Mouse (Mus musculus) forebrain, embryonic 15.5 days (tissue): ENCODE measurements around the gene 1700029H14Rik. TPM values are rescaled to one million over a fixed set of nuclear protein-coding genes. Genes with fewer than 3 reads are reported as not detected.

ENCODE experiments used
- ATAC-seq: fragments of 200-750 bp; cut with Nextera tagmentation; replicated peaks from 2 replicates; pipeline ENCODE4 v1.8.0; 2017; ENCODE audit warnings: mild to moderate bottlenecking, moderate TSS enrichment, moderate library complexity
- H3K27ac ChIP-seq: fragments of 300-500 bp; sonication (generic); replicated peaks from 2 replicates; pipeline ENCODE4 v1.5.1; 2015; ENCODE audit warnings: mild to moderate bottlenecking, inconsistent platforms
- H3K27me3 ChIP-seq: fragments of 300-500 bp; sonication (generic); 2 replicates; pipeline ENCODE4 v1.6.1; 2015; ENCODE audit warnings: inconsistent platforms
- H3K36me3 ChIP-seq: fragments of 300-500 bp; sonication (generic); 2 replicates; pipeline ENCODE4 v1.6.1; 2015; ENCODE audit warnings: mild to moderate bottlenecking, inconsistent platforms
- H3K4me1 ChIP-seq: fragments of 300-500 bp; sonication (generic); 2 replicates; pipeline ENCODE4 v1.6.1; 2015; ENCODE audit warnings: inconsistent platforms
- H3K4me2 ChIP-seq: fragments of 300-500 bp; sonication (generic); replicated peaks from 2 replicates; pipeline ENCODE4 v1.6.1; 2015; ENCODE audit warnings: mild to moderate bottlenecking, inconsistent platforms
- H3K4me3 ChIP-seq: fragments of 300-500 bp; sonication (generic); 2 replicates; pipeline ENCODE4 v1.5.1; 2015; ENCODE audit warnings: mild to moderate bottlenecking, inconsistent platforms
- H3K9ac ChIP-seq: fragments of 300-500 bp; sonication (generic); replicated peaks from 2 replicates; pipeline ENCODE4 v1.6.1; 2015; ENCODE audit warnings: mild to moderate bottlenecking, inconsistent platforms
- H3K9me3 ChIP-seq: fragments of 300-500 bp; sonication (generic); 2 replicates; pipeline ENCODE4 v1.6.1; 2016; ENCODE audit warnings: inconsistent platforms
- WGBS: fragments of 180-500 bp; shearing (Covaris S2); methylation state at CpG from one replicate; pipeline ENCODE4 v1.1.7; 2015; ENCODE audit warnings: mixed read lengths; 5-methylcytosine and 5-hydroxymethylcytosine counted together
- polyA plus RNA-seq: library from polyadenylated mRNA; unstranded; fragments of >200 nt; fragmentation: Nextera tagmentation; extraction: Ambion mirVana; gene quantifications from 2 replicates; pipeline ENCODE4 v1.2.1, GENCODE M21; 2015

1700029H14Rik gene
- polyA plus RNA-seq, 1 experiment from 2014 or later: not detected

DNA sequence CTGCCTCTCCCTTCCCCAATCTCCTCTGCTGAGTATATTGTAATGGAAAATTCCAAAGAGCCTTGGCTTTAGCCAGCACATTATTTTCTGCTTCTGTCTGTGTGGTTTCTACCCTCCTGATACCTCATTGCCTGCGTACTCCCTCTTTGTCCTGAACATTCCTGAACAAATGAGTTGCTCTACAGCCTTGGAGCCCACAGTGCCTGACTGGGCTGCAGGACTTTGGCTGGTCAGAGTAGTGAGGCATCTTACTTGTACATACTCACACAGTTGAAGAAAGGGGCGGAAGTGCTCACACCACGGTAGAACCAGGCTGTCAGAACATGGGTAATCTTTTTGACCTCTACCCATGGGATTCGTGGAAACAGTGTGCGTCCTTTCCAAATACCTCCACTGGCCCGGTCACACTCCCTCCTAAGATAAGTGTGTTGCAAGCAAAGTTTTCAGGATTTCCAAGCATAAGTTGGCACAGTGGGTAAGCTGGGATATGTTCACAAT lies 44.9 kb downstream of the 1700029H14Rik start:
- Histone ChIP-seq H3K9me3 (no peaks in the 10 kb centered on the region), H3K9ac (no peak overlapping the region), H3K4me2 (no peak overlapping the region), H3K36me3 (no peaks in the 10 kb centered on the region), H3K27ac (no peak overlapping the region), H3K27me3 (no peaks in the 10 kb centered on the region), H3K4me3 (no peak overlapping the region), H3K4me1 (no peaks in the 10 kb centered on the region)
- 89% methylated on average over 6 of the region's 6 CpGs for WGBS
- no peak for ATAC-seq

GRCm38 (mm10) chr8:13516728-13517127 lies 45.5 kb downstream of the 1700029H14Rik start:
- Histone ChIP-seq H3K36me3 (no peaks in the 10 kb centered on the region), H3K27ac (no peak overlapping the region), H3K9me3 (no peaks in the 10 kb centered on the region), H3K9ac (no peak overlapping the region), H3K4me3 (no peak overlapping the region), H3K27me3 (no peaks in the 10 kb centered on the region), H3K4me2 (no peak overlapping the region), H3K4me1 (no peaks in the 10 kb centered on the region)
- WGBS: 81% methylated on average over 5 of the region's 5 CpGs
- ATAC-seq: no peak

DNA sequence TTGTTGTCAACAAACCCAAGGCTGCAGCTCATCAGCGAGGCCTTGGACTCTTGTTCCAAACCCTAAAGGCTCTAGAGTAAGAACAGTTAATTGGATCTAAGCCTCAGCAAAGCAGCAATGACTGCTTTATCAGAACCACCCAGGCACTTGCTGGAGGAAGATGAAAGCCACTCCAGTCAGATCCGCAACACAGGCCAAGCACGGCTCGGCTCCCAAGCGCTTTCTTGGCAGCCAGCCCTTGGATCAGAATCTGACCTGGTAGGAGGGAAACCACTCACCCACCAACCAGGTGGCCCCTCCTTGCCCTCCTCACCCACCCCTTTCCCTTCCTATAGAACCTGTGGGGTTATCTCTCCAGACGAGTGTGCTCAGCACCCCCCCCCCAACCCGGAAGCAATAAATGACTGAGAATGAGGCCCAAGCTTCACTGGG lies 46.2 kb downstream of the 1700029H14Rik start:
- H3K27me3 ChIP-seq: no peaks in the 10 kb centered on the region
- no peaks in the 10 kb centered on the region for H3K36me3 ChIP-seq
- no peak overlapping the region for H3K4me2 ChIP-seq
- no peak overlapping the region for H3K27ac ChIP-seq
- H3K9me3 ChIP-seq: no peaks in the 10 kb centered on the region
- WGBS: 53% methylated on average over 7 of the region's 7 CpGs
- no peaks in the 10 kb centered on the region for H3K4me1 ChIP-seq
- no peak overlapping the region for H3K9ac ChIP-seq
- no peak overlapping the region for H3K4me3 ChIP-seq
- no peak for ATAC-seq

- Histone ChIP-seq H3K4me2 (no peak overlapping the region), H3K9me3 (no peaks in the 10 kb centered on the region), H3K27ac (no peak overlapping the region), H3K9ac (no peak overlapping the region), H3K36me3 (no peaks in the 10 kb centered on the region), H3K4me1 (no peaks in the 10 kb centered on the region), H3K4me3 (no peak overlapping the region), H3K27me3 (no peaks in the 10 kb centered on the region)
- 70% methylated on average over 5 of the region's 5 CpGs for WGBS
- no peak for ATAC-seq
These were observed 48.5 kb downstream of the 1700029H14Rik start for GRCm38 (mm10) chr8:13513556-13514370.

GRCm38 (mm10) chr8:13512677-13513076 lies 49.6 kb downstream of the 1700029H14Rik start:
- WGBS: 66% methylated on average over 6 of the region's 6 CpGs
- Histone ChIP-seq H3K9ac (no peak overlapping the region), H3K27ac (no peak overlapping the region), H3K4me2 (no peak overlapping the region), H3K4me3 (no peak overlapping the region), H3K4me1 (no peaks in the 10 kb centered on the region), H3K27me3 (no peaks in the 10 kb centered on the region), H3K9me3 (no peaks in the 10 kb centered on the region), H3K36me3 (no peaks in the 10 kb centered on the region)
- ATAC-seq: no peak

DNA sequence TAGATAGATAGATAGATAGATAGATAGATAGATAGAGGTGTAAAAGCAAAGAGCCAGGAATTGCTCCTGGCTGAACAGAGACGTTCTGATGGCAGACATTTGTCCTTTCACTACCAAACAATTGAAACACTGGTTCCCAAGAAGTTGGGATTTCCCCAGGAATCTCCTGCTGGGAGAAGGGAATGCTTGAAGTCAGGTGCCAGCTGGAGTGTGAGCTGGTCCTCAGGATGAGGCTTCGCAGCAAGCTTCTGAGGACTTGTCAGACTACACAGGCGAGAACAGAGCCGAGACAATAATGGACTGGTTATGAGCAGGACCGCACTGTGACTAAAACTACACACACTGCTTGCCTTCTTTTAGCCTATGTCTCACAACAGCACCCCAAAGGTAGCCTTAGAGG lies 50.2 kb downstream of the 1700029H14Rik start:
- no peak overlapping the region for H3K27ac ChIP-seq
- no peaks in the 10 kb centered on the region for H3K4me1 ChIP-seq
- no peak for ATAC-seq
- no peak overlapping the region for H3K4me3 ChIP-seq
- H3K27me3 ChIP-seq: no peaks in the 10 kb centered on the region
- H3K9ac ChIP-seq: no peak overlapping the region
- H3K9me3 ChIP-seq: no peaks in the 10 kb centered on the region
- WGBS: 74% methylated on average over 5 of the region's 5 CpGs
- H3K4me2 ChIP-seq: no peak overlapping the region
- no peaks in the 10 kb centered on the region for H3K36me3 ChIP-seq

GRCm38 (mm10) chr8:13507284-13507937 lies 54.9 kb downstream of the 1700029H14Rik start:
- ATAC-seq: no peak
- Histone ChIP-seq H3K4me2 (no peak overlapping the region), H3K9me3 (no peaks in the 10 kb centered on the region), H3K9ac (no peak overlapping the region), H3K27ac (no peak overlapping the region), H3K27me3 (no peaks in the 10 kb centered on the region), H3K36me3 (no peaks in the 10 kb centered on the region), H3K4me3 (no peak overlapping the region), H3K4me1 (no peaks in the 10 kb centered on the region)
- 93% methylated on average over 3 of the region's 3 CpGs for WGBS

GRCm38 (mm10) chr8:13506849-13507248 lies 55.4 kb downstream of the 1700029H14Rik start:
- H3K27ac ChIP-seq: no peak overlapping the region
- no peaks in the 10 kb centered on the region for H3K36me3 ChIP-seq
- no peak for ATAC-seq
- no peaks in the 10 kb centered on the region for H3K4me1 ChIP-seq
- WGBS: 45% methylated on average over 4 of the region's 4 CpGs
- H3K4me2 ChIP-seq: no peak overlapping the region
- no peak overlapping the region for H3K4me3 ChIP-seq
- no peaks in the 10 kb centered on the region for H3K27me3 ChIP-seq
- H3K9ac ChIP-seq: no peak overlapping the region
- no peaks in the 10 kb centered on the region for H3K9me3 ChIP-seq

DNA sequence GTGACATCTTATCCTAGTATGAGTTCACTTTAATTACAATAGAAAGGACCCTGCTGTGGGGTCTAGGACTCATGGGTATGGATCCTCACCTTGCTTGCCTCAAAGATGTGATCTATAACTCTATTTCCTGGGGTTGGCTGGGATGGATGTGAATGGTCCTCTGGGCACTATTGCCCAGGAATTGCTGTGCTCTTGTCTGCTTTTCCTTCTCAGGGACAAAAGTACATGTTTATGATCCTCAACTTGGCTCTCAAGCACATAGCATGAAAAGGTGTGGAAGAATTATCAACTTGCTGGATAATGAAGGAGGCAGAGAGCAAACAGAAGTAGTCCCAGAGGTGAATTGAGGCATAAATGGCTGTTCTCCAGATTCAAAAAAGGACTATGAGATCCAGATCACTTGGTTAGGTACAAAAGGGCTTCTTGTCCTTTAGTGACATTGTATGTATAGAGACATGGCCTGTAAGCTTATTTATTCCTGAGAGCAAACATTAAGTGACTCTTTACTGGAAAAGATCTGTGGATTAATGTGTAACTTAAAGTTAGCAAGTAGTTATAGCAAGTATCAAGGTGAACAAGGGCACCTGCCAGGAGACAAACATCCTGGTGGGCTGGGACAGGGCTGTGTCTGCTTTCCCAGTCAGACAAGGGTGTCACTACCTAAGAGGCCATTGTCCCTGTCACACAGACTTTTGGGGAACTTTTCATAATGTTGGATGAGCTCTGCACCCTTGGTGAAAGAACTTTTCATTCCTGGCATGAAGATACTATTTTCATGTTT lies 57.2 kb downstream of the 1700029H14Rik start:
- H3K9me3 ChIP-seq: no peaks in the 10 kb centered on the region
- ATAC-seq: no peak
- no peak overlapping the region for H3K4me3 ChIP-seq
- H3K36me3 ChIP-seq: no peaks in the 10 kb centered on the region
- H3K4me1 ChIP-seq: no peaks in the 10 kb centered on the region
- no peak overlapping the region for H3K4me2 ChIP-seq
- no peak overlapping the region for H3K9ac ChIP-seq
- H3K27me3 ChIP-seq: no peaks in the 10 kb centered on the region
- H3K27ac ChIP-seq: no peak overlapping the region

- no peak overlapping the region for H3K4me2 ChIP-seq
- no peak overlapping the region for H3K4me3 ChIP-seq
- ATAC-seq: no peak
- no peaks in the 10 kb centered on the region for H3K36me3 ChIP-seq
- H3K4me1 ChIP-seq: no peaks in the 10 kb centered on the region
- H3K27me3 ChIP-seq: no peaks in the 10 kb centered on the region
- WGBS: 85% methylated on average over 8 of the region's 8 CpGs
- H3K27ac ChIP-seq: no peak overlapping the region
- H3K9me3 ChIP-seq: no peaks in the 10 kb centered on the region
- no peak overlapping the region for H3K9ac ChIP-seq
These were observed 58.2 kb downstream of the 1700029H14Rik start for GRCm38 (mm10) chr8:13503936-13504606.

GRCm38 (mm10) chr8:13501221-13501620 lies 61.0 kb downstream of the 1700029H14Rik start:
- Histone ChIP-seq H3K9me3 (no peaks in the 10 kb centered on the region), H3K27ac (no peak overlapping the region), H3K36me3 (no peaks in the 10 kb centered on the region), H3K9ac (no peak overlapping the region), H3K4me2 (no peak overlapping the region), H3K27me3 (no peaks in the 10 kb centered on the region), H3K4me3 (no peak overlapping the region), H3K4me1 (no peaks in the 10 kb centered on the region)
- ATAC-seq: no peak
- WGBS: 80% methylated on average over 3 of the region's 3 CpGs
